Mouse (Mus musculus) ES-E14 (cell line): ENCODE data around the gene Them7. TPM values are rescaled to one million over a fixed set of nuclear protein-coding genes. Genes with fewer than 3 reads are reported as not detected.

Source experiments
- DNase-seq: peaks from one replicate; pipeline ENCODE4 v3.0.0-alpha.2; 2013; ENCODE audit warnings: low read depth, low spot score
- H3K27ac ChIP-seq: 2 replicates; pipeline ENCODE4 v1.5.1; 2012; ENCODE audit warnings: low read depth, mild to moderate bottlenecking, low read length, moderate library complexity, mixed read lengths; ENCODE audit not compliant: poor library complexity, insufficient read depth, severe bottlenecking
- H3K36me3 ChIP-seq: 2 replicates; pipeline ENCODE4 v1.6.1; 2012; ENCODE audit warnings: mild to moderate bottlenecking, low read length, moderate library complexity, mixed read lengths; ENCODE audit not compliant: control insufficient read depth, poor library complexity, insufficient read depth, severe bottlenecking
- H3K4me1 ChIP-seq, 2 experiments: fragments of 150-350 bp in 1 of 2; sonication (generic) in 1 of 2; 2 replicates each; pipeline ENCODE4 v1.6.1; 2012; ENCODE audit warnings: low read length in 2 of 2, mild to moderate bottlenecking in 1 of 2, mixed read lengths in 1 of 2; ENCODE audit not compliant: control insufficient read depth in 2 of 2, insufficient read depth in 2 of 2, poor library complexity in 1 of 2
- H3K4me3 ChIP-seq, 2 experiments: fragments of 150-350 bp in 1 of 2; sonication (generic) in 1 of 2; 2 replicates each; pipeline ENCODE4 v1.5.1; 2012; ENCODE audit warnings: low read length in 2 of 2, low read depth in 1 of 2, mild to moderate bottlenecking in 1 of 2, mixed read lengths in 1 of 2; ENCODE audit not compliant: insufficient read depth in 1 of 2, poor library complexity in 1 of 2, severe bottlenecking in 1 of 2
- H3K9ac ChIP-seq: 2 replicates; pipeline ENCODE4 v1.6.1; 2012; ENCODE audit warnings: low read depth, mild to moderate bottlenecking, low read length, mixed read lengths; ENCODE audit not compliant: poor library complexity, insufficient read depth, severe bottlenecking
- H3K9me3 ChIP-seq: fragments of 150-350 bp; sonication (generic); 2 replicates; pipeline ENCODE4 v1.6.1; 2012; ENCODE audit warnings: low read depth, mild to moderate bottlenecking, low read length; ENCODE audit not compliant: control insufficient read depth, insufficient read depth
- CHD2 ChIP-seq: IDR thresholded peaks from 2 replicates; pipeline ENCODE4 v1.6.1; 2014; ENCODE audit warnings: mild to moderate bottlenecking, low read depth, low read length, inconsistent platforms
- HCFC1 ChIP-seq: IDR thresholded peaks from 2 replicates; pipeline ENCODE4 v1.6.1; 2012; ENCODE audit warnings: low read length, inconsistent platforms, borderline replicate concordance; ENCODE audit not compliant: insufficient read depth
- MAFK ChIP-seq: IDR thresholded peaks from 2 replicates; pipeline ENCODE4 v1.6.1; 2014; ENCODE audit warnings: mild to moderate bottlenecking, low read depth, low read length, inconsistent platforms; ENCODE audit not compliant: insufficient read depth
- ZC3H11A ChIP-seq: IDR thresholded peaks from 2 replicates; pipeline ENCODE4 v1.6.1; 2012; ENCODE audit warnings: low read depth, mild to moderate bottlenecking, inconsistent platforms, low read length, borderline replicate concordance
- ZNF384 ChIP-seq: IDR thresholded peaks from 2 replicates; pipeline ENCODE4 v1.6.1; 2012; ENCODE audit warnings: low read depth, low read length, inconsistent platforms
- in situ Hi-C, 2 experiments: fragments of 600-800 bp; cut with MboI; formaldehyde crosslinking; loops; one replicate each; pipeline ENCODE4 v1.15.1; 2025; ENCODE audit warnings: low sequenced_read_pairs in 2 of 2, inconsistent platforms in 1 of 2; ENCODE audit not compliant: unreplicated experiment in 2 of 2
- total RNA-seq: library from RNA; depleted of rRNA; stranded (reverse); fragments of 300-350 nt; gene quantifications from 2 replicates; pipeline ENCODE4 v1.2.3, GENCODE M21; 2012

Gene Them7
- total RNA-seq, 1 experiment = not detected

DNA sequence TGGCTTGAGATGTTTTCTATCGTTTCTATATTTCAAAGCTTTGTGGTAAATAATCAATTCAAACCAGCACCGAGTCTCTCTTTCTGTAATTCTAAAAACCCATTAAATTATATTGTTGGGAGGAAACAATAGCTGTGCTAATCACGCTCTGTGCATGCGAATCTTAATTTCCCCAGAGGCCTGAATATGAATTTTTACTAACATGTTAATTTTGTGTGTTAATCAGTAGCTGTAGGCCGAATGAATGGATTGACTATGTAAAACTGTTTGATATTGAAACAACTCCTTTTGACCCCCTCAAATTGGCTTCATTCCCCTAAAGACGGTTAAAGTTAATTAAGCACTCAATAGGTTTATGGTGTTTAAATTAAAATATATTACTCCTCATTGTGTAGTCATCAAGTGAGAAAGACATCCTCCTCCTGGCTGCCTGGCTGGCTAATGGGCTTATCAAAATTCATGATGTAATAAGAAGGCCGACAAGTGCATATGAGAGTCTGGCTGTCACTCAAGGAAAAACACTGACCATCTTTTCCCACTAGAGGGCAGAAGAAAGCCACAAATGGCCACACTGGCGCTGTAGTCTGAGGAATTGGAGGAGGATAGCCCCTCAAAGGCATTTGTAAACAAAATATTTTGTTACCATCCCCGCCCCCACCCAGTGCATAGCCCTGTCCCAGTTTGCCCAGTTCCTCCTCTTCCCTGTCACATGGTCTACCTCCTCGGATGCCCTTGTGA, 110.0 kb downstream of the Them7 start:
- Histone ChIP-seq H3K4me1 (no peaks in the 10 kb centered on the region), H3K4me3 (no peak overlapping the region), H3K9ac (no peak overlapping the region), H3K9me3 (no peaks in the 10 kb centered on the region), H3K27ac (no peak overlapping the region), H3K36me3 (no peaks in the 10 kb centered on the region)
- in situ Hi-C loops = loop anchor here in 1 of 2 experiments (25.0 kb wide), 2 partner anchors 753 to 853 kb away; no protein-coding TSS in a partner anchor
- no peak for TF ChIP-seq ZNF384
- peak; percentile 93 for TF ChIP-seq ZC3H11A
- DNase-seq = peak; percentile 65

DNA sequence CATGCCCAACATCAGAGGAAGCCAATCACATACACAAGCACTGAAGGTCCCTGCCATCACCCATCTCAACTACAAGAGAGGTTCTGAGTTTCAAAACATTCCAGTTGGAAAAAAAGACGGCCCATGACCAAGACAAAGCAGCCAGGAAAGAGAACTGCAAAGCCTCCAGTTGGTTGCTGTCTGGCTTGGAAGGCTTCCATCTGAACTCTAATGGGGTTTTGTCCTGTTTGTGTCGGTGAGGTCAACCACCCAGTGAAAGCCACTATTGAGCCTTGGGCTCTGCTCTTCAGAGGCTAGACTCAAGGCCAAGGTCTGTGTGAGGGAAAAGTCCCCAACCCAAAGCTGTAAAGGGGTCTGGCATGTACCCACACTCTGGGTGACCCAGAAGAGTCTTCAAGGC, 111.5 kb downstream of the Them7 start:
- Histone ChIP-seq H3K27ac (no peak overlapping the region), H3K36me3 (no peaks in the 10 kb centered on the region), H3K4me3 (no peak overlapping the region), H3K9me3 (no peaks in the 10 kb centered on the region), H3K9ac (no peak overlapping the region), H3K4me1 (no peaks in the 10 kb centered on the region)
- no peak for DNase-seq
- TF ChIP-seq CHD2 (no peak), ZC3H11A (no peak), HCFC1 (no peak), MAFK (no peak), ZNF384 (no peak)
- in situ Hi-C loops = loop anchor here in 1 of 2 experiments (25.0 kb wide), 2 partner anchors 752 to 852 kb away; no protein-coding TSS in a partner anchor

DNA sequence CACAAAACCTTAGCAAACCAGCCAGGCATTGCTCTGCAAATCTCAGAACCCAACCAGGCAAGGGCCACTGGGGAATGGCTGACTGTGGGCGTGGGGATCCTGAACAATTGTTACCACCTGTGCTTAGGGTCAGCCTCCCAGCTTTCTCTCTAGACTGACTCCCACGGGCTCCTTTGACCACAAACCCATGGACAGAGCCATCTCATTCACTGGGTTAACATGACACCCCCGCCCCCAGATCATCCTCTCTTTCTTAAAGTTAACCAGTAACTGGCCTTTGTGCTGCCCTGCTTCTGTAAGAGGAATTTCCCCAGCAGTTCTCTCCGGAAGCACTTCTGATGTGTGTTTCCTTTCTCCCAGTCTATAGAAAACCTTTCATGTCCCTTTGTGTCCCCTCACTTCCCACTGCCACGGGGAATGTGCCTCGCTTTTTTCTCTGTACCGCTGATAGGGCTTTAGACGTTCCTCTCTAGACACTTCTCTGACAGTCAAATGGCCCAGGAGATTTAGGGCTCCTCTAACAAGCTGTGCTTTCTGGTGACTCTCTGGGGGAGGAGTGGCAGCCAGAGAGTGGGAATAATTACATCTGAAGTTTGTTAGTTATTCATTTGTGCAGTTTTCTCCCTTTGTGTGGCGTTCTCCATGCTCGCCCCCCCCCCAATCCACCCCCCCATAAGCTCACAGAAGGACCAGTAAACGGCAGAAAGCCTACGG, 112.4 kb downstream of the Them7 start:
- no peak for DNase-seq
- in situ Hi-C loops = loop anchor here in 1 of 2 experiments (25.0 kb wide), 2 partner anchors 751 to 851 kb away; no protein-coding TSS in a partner anchor
- no peak for TF ChIP-seq HCFC1
- TF ChIP-seq ZNF384 = no peak
- no peak for TF ChIP-seq CHD2
- no peak for TF ChIP-seq ZC3H11A
- no peak for TF ChIP-seq MAFK
- no peaks in the 10 kb centered on the region for H3K36me3 ChIP-seq
- no peak overlapping the region for H3K4me3 ChIP-seq
- no peaks in the 10 kb centered on the region for H3K4me1 ChIP-seq
- no peak overlapping the region for H3K9ac ChIP-seq
- no peaks in the 10 kb centered on the region for H3K9me3 ChIP-seq
- no peak overlapping the region for H3K27ac ChIP-seq

DNA sequence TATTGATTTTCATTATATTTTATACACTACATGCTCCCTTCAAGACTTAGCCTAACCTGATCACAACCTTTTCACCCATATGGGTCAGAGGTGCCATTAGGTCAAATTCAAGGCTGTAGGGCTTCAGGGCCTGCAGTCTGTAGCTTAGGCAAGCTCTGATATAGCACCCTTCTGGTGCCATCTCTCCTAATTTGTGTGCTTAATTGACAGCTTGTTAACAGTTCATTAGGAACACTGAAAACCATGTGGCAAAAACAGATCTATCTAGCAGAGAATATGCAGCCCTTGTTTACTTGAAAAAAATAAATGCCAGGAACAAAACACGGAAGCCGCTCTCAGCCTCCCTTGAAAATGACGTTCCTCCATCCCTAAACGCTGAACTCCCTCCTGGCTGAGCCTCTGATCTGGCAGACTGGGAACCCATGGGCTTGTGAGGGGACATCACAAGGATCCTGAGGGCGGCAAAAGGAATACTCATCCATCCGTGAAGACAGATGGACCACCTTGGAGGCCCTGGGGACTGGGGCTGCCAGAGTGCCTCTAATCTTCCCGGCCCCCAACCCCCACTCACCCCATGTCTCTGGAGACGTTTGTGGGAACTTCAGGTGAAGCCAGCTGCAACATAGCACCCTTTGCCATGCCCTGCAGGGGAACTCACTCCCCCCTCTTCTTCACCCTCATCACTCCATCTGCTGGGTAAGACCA, 113.2 kb downstream of the Them7 start:
- Histone ChIP-seq H3K27ac (no peak overlapping the region), H3K4me3 (no peak overlapping the region), H3K9ac (no peak overlapping the region), H3K4me1 (no peaks in the 10 kb centered on the region), H3K36me3 (no peaks in the 10 kb centered on the region), H3K9me3 (no peaks in the 10 kb centered on the region)
- TF ChIP-seq CHD2 (no peak), HCFC1 (no peak), ZC3H11A (no peak), MAFK (no peak), ZNF384 (no peak)
- in situ Hi-C loops = loop anchor here in 1 of 2 experiments (25.0 kb wide), 2 partner anchors 750 to 850 kb away; no protein-coding TSS in a partner anchor
- no peak for DNase-seq
